Mouse (Mus musculus): ENCODE results near the gene Olfr554.
"Not testable (repeated sequence)": the region's sequence is repeated elsewhere in the genome, so short reads cannot be mapped to it uniquely, and the experiment has no call there.

Gene Olfr554

DNA sequence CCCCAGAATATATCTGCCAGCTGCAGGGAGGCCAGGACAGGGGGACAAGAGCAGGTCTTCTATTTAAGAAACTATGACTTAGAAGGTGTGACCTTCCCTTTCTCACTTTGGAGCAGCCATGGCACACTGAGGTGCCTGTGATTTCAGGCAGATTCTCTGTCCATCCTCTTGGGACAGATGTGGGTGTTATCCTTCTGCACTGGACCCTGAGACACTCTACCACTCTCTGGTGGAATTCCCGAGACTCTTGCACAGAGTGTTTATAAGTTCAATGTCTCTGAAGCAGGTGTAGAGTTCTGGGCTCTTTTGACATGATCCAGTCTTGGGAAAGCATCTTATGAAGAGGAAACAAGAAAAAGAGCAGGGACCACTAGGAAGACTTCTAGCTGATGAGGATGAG is at the start of gene Olfr554:
Olfr554 (plus strand) TSS at position 301 of the 400 bp plus-strand sequence.
- CTCF ChIA-PET, result no interaction called here

DNA sequence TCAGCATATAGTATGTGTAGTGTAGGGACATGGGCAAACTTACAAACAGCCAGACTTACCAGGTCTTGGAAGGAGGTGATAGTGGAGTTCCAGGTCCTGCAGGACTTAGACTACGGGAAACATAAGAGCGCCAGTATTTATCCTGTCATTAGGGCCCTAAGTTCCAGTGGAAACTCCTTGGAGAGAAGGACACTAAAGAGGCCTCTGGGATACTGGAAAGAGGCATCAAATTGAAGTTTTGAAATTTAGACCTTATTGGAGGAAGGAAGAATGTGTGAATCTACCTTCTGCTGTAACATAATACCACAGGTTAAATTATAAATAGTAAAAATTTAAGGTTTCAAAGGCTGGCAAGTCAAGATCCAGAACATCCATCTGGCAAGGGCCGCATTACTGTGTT is 46.4 kb upstream of the Olfr554 start, which contains the start of gene Olfr551:
Olfr551 (minus strand) TSS at position 101 of the 400 bp plus-strand sequence.
- CTCF ChIA-PET, result no interaction called here

DNA sequence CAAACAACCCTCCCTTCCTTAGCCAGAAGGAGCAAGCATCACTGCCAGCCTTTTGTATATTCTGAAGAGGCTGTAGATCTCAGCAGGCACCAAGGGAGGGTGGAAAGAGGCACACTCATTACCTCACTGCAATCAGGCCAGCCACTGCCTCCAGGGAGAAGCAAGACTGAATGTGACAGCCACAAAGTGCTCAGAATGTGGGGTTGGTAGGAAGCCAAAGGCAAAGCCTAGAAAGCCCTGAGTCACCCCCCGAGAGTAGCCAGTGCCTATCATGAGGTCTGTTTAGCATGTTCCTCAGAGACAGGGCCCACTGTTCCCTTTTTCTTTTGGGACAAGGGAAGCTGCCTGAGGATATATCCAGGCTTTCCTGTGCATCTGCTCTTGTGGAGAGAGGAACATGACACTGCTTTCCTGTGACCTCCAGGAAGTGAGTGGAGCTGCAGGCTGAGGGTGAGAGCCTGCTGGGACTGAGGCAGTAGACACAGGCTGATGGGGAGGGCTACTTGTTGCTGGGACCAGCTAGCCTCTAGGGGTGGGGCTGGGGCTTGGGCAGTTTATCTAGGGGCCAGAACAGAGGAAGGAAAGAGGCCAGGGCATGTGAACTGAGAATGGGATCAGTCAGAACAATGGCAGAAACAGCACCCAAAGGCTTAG is 40.7 kb upstream of the Olfr554 start, which contains the start of gene Olfr552:
Olfr552 (plus strand) TSS at position 393 of the 654 bp plus-strand sequence.
- CTCF ChIA-PET, result no interaction called here

DNA sequence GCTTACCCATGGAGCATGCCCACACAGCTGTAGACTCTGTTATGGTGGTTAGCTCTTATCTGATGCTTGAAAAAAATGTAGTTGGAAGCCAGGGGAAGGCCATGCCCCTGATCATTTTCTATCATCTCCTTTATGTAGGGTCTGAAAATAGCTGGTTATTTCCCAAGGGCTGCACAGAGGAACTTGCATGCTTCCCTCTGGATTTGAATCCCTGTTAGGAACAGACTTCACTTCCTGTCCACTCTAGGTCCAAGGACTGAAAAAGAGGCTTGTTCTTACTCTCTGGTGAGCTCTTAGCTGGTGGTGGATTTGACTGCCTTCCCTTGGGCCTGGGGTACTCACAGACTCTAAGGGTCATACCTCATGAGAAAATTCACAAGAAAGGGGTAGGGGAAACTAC is 20.1 kb upstream of the Olfr554 start, which contains the start of gene Olfr553:
Olfr553 (minus strand) TSS at position 101 of the 400 bp plus-strand sequence.
- CTCF ChIA-PET, result no interaction called here

DNA sequence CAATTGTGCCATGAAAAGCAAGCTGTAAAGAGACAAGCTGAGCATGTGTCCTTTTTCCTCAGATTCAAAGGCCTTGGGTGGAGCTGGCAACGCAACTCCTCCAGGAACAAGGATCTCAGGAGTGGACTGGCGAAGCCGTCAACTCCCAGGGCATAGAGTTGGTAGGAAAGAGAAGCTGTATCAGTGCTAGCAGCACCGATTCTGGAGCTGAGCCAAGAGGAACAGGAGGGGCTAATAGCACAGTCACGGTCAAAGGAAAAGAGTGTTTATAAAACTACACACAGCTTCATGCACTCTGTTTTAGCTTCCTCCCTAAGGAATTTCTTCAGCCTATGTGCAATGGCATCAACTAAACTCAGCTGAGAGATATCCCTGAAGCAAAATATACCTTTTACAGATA is 18.6 kb upstream of the Olfr554 start:
- CTCF ChIA-PET, result no interaction called here

DNA sequence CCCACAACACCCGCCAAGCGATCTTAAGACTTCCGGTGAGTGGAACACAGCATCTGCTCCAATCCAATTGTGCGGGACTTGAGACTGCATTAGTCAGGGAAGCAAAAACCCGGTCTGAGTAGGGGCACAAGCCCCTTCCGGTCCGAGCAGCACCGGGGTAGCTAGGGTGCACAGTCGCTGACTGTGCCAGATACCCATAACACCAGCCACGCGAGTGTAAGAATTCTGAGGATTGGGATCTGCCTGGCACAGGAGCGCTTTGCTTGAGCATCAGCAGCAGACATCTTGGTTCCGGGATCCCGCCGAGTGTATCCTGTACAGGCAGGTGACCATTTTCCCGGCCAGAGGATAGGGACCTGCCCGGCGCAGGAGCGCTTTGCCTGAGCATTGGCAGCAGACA is 17.9 kb upstream of the Olfr554 start:
- CTCF ChIA-PET, result not testable (repeated sequence)

DNA sequence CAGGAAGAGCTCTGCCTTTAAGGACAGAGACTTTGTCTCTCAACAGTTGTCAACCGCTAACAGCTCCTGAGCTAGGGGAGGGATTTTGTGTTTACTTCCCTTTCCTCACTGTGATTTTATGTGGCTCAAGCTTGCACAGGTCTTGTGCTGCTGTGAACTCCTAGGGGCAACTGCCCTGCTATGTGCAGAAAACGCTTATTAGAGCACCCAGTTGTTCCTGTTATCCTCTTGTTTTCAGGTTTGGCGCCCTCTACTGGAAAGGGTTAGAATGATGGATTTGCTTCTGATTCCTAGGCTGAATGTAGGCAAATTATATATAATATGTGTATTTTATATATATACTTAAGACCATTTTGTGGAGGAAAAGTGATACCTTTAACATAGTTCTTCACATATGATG is 1.6 kb upstream of the Olfr554 start:
- CTCF ChIA-PET, result interaction anchor here (0.6 kb wide), 1 partner anchor 79 kb away, joined by 9 read pairs; no protein-coding TSS in a partner anchor

DNA sequence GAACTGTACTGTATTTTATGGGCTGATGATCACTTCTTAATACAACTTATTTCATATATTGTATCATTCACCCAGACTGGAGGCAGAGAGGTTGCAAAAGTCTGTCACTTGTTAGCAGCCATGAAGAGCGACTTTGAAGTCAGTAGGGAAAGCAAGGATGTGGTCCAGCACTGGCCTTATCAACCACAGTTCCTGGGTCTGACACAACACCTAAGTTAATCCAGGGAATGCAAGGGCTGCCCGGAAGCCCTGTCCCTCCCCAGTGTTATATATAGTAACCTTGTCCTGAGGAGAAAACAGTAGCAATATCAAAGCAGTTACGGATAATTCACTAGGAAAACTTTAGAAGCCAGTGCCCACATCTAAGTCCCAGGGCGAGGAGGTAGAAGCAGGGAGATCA is 6.7 kb downstream of the Olfr554 start:
- CTCF ChIA-PET, result not testable (repeated sequence)

DNA sequence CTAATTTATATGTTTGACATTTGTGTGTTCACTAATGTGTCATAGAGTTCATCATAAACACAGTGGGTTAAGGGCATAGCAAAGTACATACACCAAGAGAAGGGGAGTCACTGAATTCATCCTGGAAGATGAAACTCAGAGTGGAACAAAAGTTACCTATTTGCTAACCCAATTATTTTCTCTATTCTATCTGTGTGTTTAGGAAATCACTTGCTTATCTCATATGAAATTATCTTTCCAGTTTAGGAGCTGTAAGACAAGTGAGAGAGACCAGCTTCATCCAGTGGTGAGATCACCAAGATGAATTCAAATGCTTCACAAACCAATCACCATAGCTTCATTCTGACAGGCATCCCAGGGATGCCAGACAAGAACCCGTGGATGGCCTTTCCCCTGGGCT is 20.3 kb downstream of the Olfr554 start, which contains the start of gene Olfr555:
Olfr555 (plus strand) TSS at position 301 of the 400 bp plus-strand sequence.
- CTCF ChIA-PET, result no interaction called here

DNA sequence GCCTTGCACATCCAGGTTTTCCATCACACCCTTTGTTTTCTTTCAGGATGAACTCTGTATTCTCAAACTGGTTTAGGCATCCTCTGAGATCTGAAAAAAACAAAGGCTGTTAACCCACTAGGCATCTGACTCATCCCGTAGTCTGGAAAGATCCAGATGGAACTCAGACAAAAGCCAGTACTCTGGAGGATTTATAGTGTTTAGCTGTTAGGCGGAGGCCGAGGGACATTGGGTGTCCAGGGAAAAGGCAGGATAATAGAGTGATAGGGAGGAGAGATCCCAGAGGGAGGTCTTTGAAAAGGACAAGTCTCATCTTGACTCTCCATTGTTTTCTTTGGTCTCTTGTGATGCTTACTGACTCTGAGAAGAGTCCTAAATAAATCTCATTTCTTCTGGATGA is 26.4 kb downstream of the Olfr554 start, which contains the start of gene Olfr556:
Olfr556 (plus strand) TSS at position 301 of the 400 bp plus-strand sequence.
- CTCF ChIA-PET, result no interaction called here

DNA sequence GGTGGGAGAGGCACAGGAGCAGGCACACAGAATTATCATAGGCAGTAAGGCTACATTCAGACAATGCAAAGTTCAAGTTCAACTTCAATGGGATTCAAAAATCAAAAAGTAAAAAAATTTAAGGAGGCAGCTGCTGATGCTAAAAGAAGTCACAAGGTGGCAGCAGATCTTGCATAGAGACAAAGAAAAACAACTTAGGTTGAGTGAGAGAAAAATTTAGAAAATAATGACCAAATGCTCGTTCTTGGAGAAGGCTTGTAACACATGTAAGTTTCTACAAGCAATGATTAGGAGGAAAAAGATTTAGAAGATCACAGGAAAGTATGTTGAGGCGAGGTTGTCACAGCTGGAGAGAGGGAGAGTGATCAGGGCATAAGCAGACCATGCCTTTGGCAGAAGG is 27.1 kb downstream of the Olfr554 start:
- CTCF ChIA-PET, result no interaction called here

DNA sequence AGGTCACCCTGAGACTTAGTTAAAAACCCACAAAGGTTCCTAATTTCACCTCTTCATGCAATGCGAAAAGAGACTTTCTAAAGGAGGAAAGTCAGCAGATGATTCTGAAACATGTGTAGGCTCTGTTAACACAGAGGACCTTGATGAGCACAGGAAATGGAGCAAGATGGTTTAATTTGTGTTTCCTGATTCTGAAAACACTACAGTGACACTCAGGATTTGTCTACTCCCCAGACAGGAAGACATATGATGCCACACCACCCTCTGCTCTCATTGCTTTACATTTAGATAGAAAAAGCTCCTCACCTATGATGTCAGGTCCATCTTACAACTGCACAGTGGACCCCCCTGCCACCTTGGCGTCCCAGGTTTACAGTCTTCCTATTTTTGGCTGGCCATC is 38.0 kb downstream of the Olfr554 start:
- CTCF ChIA-PET, result no interaction called here

DNA sequence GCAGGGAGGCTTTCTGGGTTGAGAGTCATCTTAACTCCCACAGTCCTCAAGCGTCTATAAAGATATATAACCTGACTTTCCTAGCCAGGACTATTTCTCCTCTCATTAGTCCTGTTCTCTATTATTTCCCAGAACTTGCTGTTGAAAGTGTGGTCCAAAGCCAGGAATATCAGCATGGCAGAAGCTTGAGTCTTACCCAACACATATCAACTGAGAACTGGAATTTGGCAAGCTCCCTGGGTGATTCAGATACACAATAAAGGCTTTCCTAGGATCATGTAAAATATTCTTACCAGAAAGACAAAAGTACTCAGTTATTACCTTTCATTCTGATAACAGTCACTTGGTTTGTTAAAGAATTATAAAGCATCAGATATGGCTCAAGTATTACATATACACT is 43.7 kb downstream of the Olfr554 start:
- CTCF ChIA-PET, result no interaction called here

DNA sequence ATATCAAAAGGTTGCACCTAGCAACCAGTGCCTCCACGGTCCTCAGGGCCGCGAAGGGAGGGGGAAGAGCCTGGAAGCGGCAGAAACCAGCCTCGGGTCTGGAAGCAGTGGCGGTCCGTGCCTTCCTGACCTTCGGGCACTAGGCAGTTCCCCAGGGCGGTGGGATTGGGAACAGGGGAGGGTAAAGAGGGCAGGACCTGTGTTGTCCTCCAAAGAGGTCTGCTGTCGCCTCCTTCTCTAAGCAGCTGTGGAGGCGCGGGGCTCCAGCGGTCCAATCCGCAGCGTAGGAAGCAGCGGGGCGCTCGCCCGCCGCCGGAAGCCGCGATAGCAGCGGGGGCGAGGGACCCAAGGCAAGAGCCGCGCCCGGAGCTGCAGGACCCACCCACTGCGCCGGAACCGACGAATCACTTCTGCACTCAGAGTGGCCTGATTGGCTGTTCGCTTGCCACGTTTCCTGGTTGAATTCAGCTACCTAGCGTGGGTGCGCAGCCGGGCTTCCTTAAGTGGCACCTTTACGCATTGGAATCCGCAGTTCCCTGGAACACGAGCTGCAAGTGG is 48.8 kb downstream of the Olfr554 start, which contains the start of gene Trim68:
Trim68 (minus strand) TSS at position 384 of the 558 bp plus-strand sequence.
- CTCF ChIA-PET, result no interaction called here

All from spleen, embryonic (tissue).